Mouse (Mus musculus) MEL (cell line): ENCODE data around the gene Hdgfl2. TPM values are rescaled to one million over a fixed set of nuclear protein-coding genes. Genes with fewer than 3 reads are reported as not detected.

Experiments used
- DNase-seq: peaks from one replicate; pipeline ENCODE4 v3.0.0; 2011; ENCODE audit warnings: low read depth, low spot score
- H3K27ac ChIP-seq: 2 replicates; pipeline ENCODE4 v1.5.1; 2012; ENCODE audit warnings: low read depth, mild to moderate bottlenecking, control low read depth, low read length, moderate library complexity; ENCODE audit not compliant: control insufficient read depth
- H3K27me3 ChIP-seq, 2 experiments: fragments of 150-350 bp in 1 of 2; sonication (generic) in 1 of 2; 2 replicates each; pipeline ENCODE4 v1.6.1; 2012; ENCODE audit warnings: low read length in 2 of 2, mild to moderate bottlenecking in 2 of 2, improper control_type of control experiment in 1 of 2, moderate library complexity in 1 of 2; ENCODE audit not compliant: insufficient read depth in 2 of 2, control insufficient read depth in 1 of 2
- H3K36me3 ChIP-seq, 2 experiments: 2 replicates each; pipeline ENCODE4 v1.6.1; 2012 to 2014; ENCODE audit warnings: low read length in 2 of 2, improper control_type of control experiment in 1 of 2, inconsistent platforms in 1 of 2, mild to moderate bottlenecking in 1 of 2; ENCODE audit not compliant: insufficient read depth in 2 of 2, control insufficient read depth in 1 of 2
- H3K4me1 ChIP-seq, 2 experiments: fragments of 150-350 bp in 1 of 2; sonication (generic) in 1 of 2; 2 replicates each; pipeline ENCODE4 v1.6.1; 2012; ENCODE audit warnings: low read length in 2 of 2, improper control_type of control experiment in 1 of 2, mild to moderate bottlenecking in 1 of 2; ENCODE audit not compliant: insufficient read depth in 2 of 2, control insufficient read depth in 1 of 2
- H3K4me3 ChIP-seq, 2 experiments: fragments of 150-350 bp in 1 of 2; sonication (generic) in 1 of 2; 2 replicates each; pipeline ENCODE4 v1.5.1; 2012; ENCODE audit warnings: low read depth in 2 of 2, low read length in 2 of 2, mild to moderate bottlenecking in 2 of 2, moderate library complexity in 2 of 2, control low read depth in 1 of 2, improper control_type of control experiment in 1 of 2; ENCODE audit not compliant: control insufficient read depth in 1 of 2, insufficient read depth in 1 of 2
- H3K79me2 ChIP-seq: 2 replicates; pipeline ENCODE4 v1.6.1; 2012; ENCODE audit warnings: mild to moderate bottlenecking, low read length, moderate library complexity; ENCODE audit not compliant: control insufficient read depth, poor library complexity, insufficient read depth
- H3K9ac ChIP-seq: 2 replicates; pipeline ENCODE4 v1.6.1; 2012; ENCODE audit warnings: low read depth, mild to moderate bottlenecking, control low read depth, low read length, moderate library complexity; ENCODE audit not compliant: control insufficient read depth, poor library complexity, severe bottlenecking
- H3K9me3 ChIP-seq: fragments of 150-350 bp; sonication (generic); replicated peaks from 2 replicates; pipeline ENCODE4 v1.6.1; 2012; ENCODE audit warnings: mild to moderate bottlenecking, low read length, improper control_type of control experiment, moderate library complexity; ENCODE audit not compliant: insufficient read depth
- BHLHE40 ChIP-seq: IDR thresholded peaks from 2 replicates; pipeline ENCODE4 v1.6.1; 2012; ENCODE audit warnings: low read depth, mild to moderate bottlenecking, inconsistent platforms, low read length, improper control_type of control experiment, borderline replicate concordance
- CHD1 ChIP-seq: IDR thresholded peaks from 2 replicates; pipeline ENCODE4 v1.6.1; 2012; ENCODE audit warnings: low read depth, mild to moderate bottlenecking, inconsistent platforms, low read length, improper control_type of control experiment
- CTCF ChIP-seq, 3 experiments: IDR thresholded peaks in 2 of 3; conservative IDR thresholded peaks in 1 of 3; 2 replicates each; pipeline ENCODE4 v1.5.1; 2011 to 2012; ENCODE audit warnings: low read length in 3 of 3, low read depth in 2 of 3, mild to moderate bottlenecking in 2 of 3, improper control_type of control experiment in 1 of 3, inconsistent platforms in 1 of 3, mixed read lengths in 1 of 3, moderate library complexity in 1 of 3; ENCODE audit not compliant: control insufficient read depth in 1 of 3, insufficient read depth in 1 of 3, poor library complexity in 1 of 3, severe bottlenecking in 1 of 3
- ELF1 ChIP-seq: IDR thresholded peaks from 2 replicates; pipeline ENCODE4 v1.6.1; 2014; ENCODE audit warnings: low read depth, mild to moderate bottlenecking, inconsistent platforms, low read length, improper control_type of control experiment, moderate library complexity
- EP300 ChIP-seq, 2 experiments: IDR thresholded peaks; 2 replicates each; pipeline ENCODE4 v1.6.1; 2011; ENCODE audit warnings: improper control_type of control experiment in 2 of 2, low read length in 2 of 2, low read depth in 1 of 2, mild to moderate bottlenecking in 1 of 2
- ETS1 ChIP-seq: IDR thresholded peaks from 2 replicates; pipeline ENCODE4 v1.6.1; 2012; ENCODE audit warnings: low read depth, mild to moderate bottlenecking, inconsistent platforms, low read length, improper control_type of control experiment, moderate library complexity
- GATA1 ChIP-seq: IDR thresholded peaks from 2 replicates; pipeline ENCODE4 v1.6.1; 2011; ENCODE audit warnings: low read depth, low read length, improper control_type of control experiment
- JUND ChIP-seq: IDR thresholded peaks from 2 replicates; pipeline ENCODE4 v1.6.1; 2011; ENCODE audit warnings: low read depth, mild to moderate bottlenecking, improper control_type of control experiment, low read length
- KAT2A ChIP-seq: conservative IDR thresholded peaks from 2 replicates; pipeline ENCODE4 v1.6.1; 2012; ENCODE audit warnings: low read depth, low read length, improper control_type of control experiment, inconsistent platforms
- MAFK ChIP-seq: IDR thresholded peaks from 2 replicates; pipeline ENCODE4 v1.6.1; 2011; ENCODE audit warnings: low read depth, mild to moderate bottlenecking, low read length, improper control_type of control experiment, borderline replicate concordance
- MAX ChIP-seq: IDR thresholded peaks from 2 replicates; pipeline ENCODE4 v1.6.1; 2011; ENCODE audit warnings: low read length, improper control_type of control experiment
- MAZ ChIP-seq: IDR thresholded peaks from 2 replicates; pipeline ENCODE4 v1.6.1; 2012; ENCODE audit warnings: low read depth, mild to moderate bottlenecking, inconsistent platforms, low read length, improper control_type of control experiment
- MEF2A ChIP-seq: IDR thresholded peaks from 2 replicates; pipeline ENCODE4 v1.6.1; 2014; ENCODE audit warnings: low read depth, mild to moderate bottlenecking, inconsistent platforms, low read length, improper control_type of control experiment; ENCODE audit not compliant: poor library complexity, insufficient replicate concordance, severe bottlenecking; ENCODE audit errors: extremely low read depth
- MXI1 ChIP-seq: IDR thresholded peaks from 2 replicates; pipeline ENCODE4 v1.6.1; 2011; ENCODE audit warnings: mild to moderate bottlenecking, low read depth, low read length, improper control_type of control experiment
- NELFE ChIP-seq: IDR thresholded peaks from 2 replicates; pipeline ENCODE4 v1.6.1; 2011; ENCODE audit warnings: low read depth, low read length, improper control_type of control experiment
- NRF1 ChIP-seq: IDR thresholded peaks from 2 replicates; pipeline ENCODE4 v1.6.1; 2014; ENCODE audit warnings: low read depth, mild to moderate bottlenecking, inconsistent platforms, low read length, improper control_type of control experiment, moderate library complexity; ENCODE audit not compliant: poor library complexity, insufficient read depth, severe bottlenecking
- POLR2A ChIP-seq, 2 experiments: IDR thresholded peaks; 2 replicates each; pipeline ENCODE4 v1.6.1; 2011 to 2012; ENCODE audit warnings: low read length in 2 of 2, mild to moderate bottlenecking in 2 of 2, control low read depth in 1 of 2, improper control_type of control experiment in 1 of 2, low read depth in 1 of 2, moderate library complexity in 1 of 2; ENCODE audit not compliant: control insufficient read depth in 1 of 2, insufficient read depth in 1 of 2, poor library complexity in 1 of 2
- POLR2AphosphoS2 ChIP-seq: IDR thresholded peaks from 2 replicates; pipeline ENCODE4 v1.6.1; 2011; ENCODE audit warnings: low read length, improper control_type of control experiment
- RAD21 ChIP-seq: IDR thresholded peaks from 2 replicates; pipeline ENCODE4 v1.6.1; 2011; ENCODE audit warnings: mild to moderate bottlenecking, low read depth, low read length, improper control_type of control experiment
- RCOR1 ChIP-seq: IDR thresholded peaks from 2 replicates; pipeline ENCODE4 v1.6.1; 2012; ENCODE audit warnings: low read depth, mild to moderate bottlenecking, inconsistent platforms, low read length, improper control_type of control experiment
- SIN3A ChIP-seq: IDR thresholded peaks from 2 replicates; pipeline ENCODE4 v1.6.1; 2012; ENCODE audit warnings: low read length, improper control_type of control experiment, inconsistent platforms
- SMC3 ChIP-seq: IDR thresholded peaks from 2 replicates; pipeline ENCODE4 v1.6.1; 2011; ENCODE audit warnings: low read depth, low read length, improper control_type of control experiment
- TAL1 ChIP-seq: IDR thresholded peaks from 2 replicates; pipeline ENCODE4 v1.6.1; 2012; ENCODE audit warnings: mild to moderate bottlenecking, inconsistent platforms, low read length, moderate library complexity, mixed read lengths
- TBP ChIP-seq: IDR thresholded peaks from 2 replicates; pipeline ENCODE4 v1.8.0; 2011; ENCODE audit warnings: low read depth, low read length, improper control_type of control experiment
- TCF12 ChIP-seq: IDR thresholded peaks from 2 replicates; pipeline ENCODE4 v1.6.1; 2014; ENCODE audit warnings: low read depth, mild to moderate bottlenecking, inconsistent platforms, low read length, improper control_type of control experiment, moderate library complexity
- UBTF ChIP-seq: IDR thresholded peaks from 2 replicates; pipeline ENCODE4 v1.6.1; 2012; ENCODE audit warnings: low read depth, mild to moderate bottlenecking, inconsistent platforms, low read length, improper control_type of control experiment, moderate library complexity, borderline replicate concordance; ENCODE audit not compliant: insufficient read depth
- USF1 ChIP-seq: IDR thresholded peaks from 2 replicates; pipeline ENCODE4 v1.6.1; 2014; ENCODE audit warnings: low read depth, mild to moderate bottlenecking, inconsistent platforms, low read length, improper control_type of control experiment, moderate library complexity
- USF2 ChIP-seq, 2 experiments: IDR thresholded peaks; 2 replicates each; pipeline ENCODE4 v1.6.1; 2011 to 2012; ENCODE audit warnings: improper control_type of control experiment in 2 of 2, low read length in 2 of 2, borderline replicate concordance in 1 of 2, inconsistent platforms in 1 of 2, low read depth in 1 of 2, mild to moderate bottlenecking in 1 of 2; ENCODE audit not compliant: insufficient read depth in 1 of 2
- ZMIZ1 ChIP-seq: IDR thresholded peaks from 2 replicates; pipeline ENCODE4 v1.6.1; 2012; ENCODE audit warnings: low read depth, mild to moderate bottlenecking, inconsistent platforms, low read length, improper control_type of control experiment, moderate library complexity
- polyA plus RNA-seq, 2 experiments: library from polyadenylated mRNA; stranded (reverse) in 1 of 2; unstranded in 1 of 2; fragments of >175 nt in 1 of 2; fragments of >200 nt in 1 of 2; gene quantifications; 2 replicates each; pipeline versions ENCODE4 v1.2.1 to v1.2.4; 2012; ENCODE audit warnings: low replicate concordance in 2 of 2, low read depth in 1 of 2; ENCODE audit not compliant: insufficient read length in 2 of 2, insufficient read depth in 1 of 2, missing spikeins in 1 of 2
- total RNA-seq: library from RNA; depleted of rRNA; stranded (reverse); fragments of 300-350 nt; gene quantifications from 2 replicates; pipeline ENCODE4 v1.2.3, GENCODE M21; 2012

The Hdgfl2 gene
- total and polyA plus RNA-seq, 3 experiments = 71.9 to 132 TPM; not detected in 1

DNA sequence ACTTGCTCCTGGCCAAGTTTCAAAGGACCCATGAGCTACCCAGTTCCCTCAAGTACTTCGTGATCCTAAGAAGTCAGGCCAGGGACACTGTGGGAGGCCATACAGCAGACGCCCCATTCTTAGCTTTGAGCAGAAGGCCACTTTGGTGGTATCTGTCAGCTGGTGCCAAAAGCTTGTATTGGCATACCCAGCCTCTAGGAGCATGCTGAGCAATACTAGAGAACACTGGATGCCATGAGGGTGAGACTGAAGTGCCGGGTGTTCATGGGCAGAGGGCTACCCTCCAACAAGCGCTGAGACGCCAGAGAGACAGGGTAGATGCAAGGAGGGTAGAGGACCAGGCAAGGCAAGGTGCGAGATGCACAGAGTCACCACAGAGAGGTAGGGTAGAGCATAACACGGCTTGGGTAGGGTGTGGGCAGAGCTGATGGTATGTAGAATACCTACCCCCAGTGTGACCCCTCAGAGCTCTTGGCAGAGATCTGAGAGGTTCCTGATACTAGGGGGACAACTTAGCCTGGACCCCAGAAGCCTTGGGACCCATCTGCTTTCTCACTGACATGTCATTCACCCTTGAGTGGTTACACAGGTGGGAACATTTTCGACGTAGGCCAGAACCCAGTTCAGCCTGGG, 49.1 kb upstream of the Hdgfl2 start:
- Histone ChIP-seq H3K27ac (peak overlapping the region; percentile 73), H3K9ac (peak overlapping the region; percentile 41; the same call in 1 of the 2 replicates), H3K36me3 (peaks cover 15 to 33% of the 10 kb centered on the region in 2 experiments), H3K4me3 (no peak overlapping the region), H3K27me3 (no peaks in the 10 kb centered on the region), H3K9me3 (no peaks in the 10 kb centered on the region), H3K4me1 (peaks cover 18 to 32% of the 10 kb centered on the region in 2 experiments), H3K79me2 (peaks cover 79% of the 10 kb centered on the region)
- no peak for DNase-seq
- TF ChIP-seq ETS1 (no peak), TCF12 (no peak), ELF1 (no peak), SMC3 (no peak), POLR2AphosphoS2 (no peak), EP300 (IDR thresholded peaks at IDR 0.05; ENCODE audit: low read depth in 1 of 2, low read length in 2 of 2) (no peak), NELFE (no peak), MAZ (no peak), SIN3A (no peak), NRF1 (no peak), MAFK (no peak), UBTF (no peak), CTCF (IDR thresholded peaks at IDR 0.05 in 2 of 3, conservative IDR thresholded peaks at IDR 0.05 in 1 of 3; ENCODE audit: control insufficient read depth in 1 of 3, insufficient read depth in 1 of 3, low read depth in 2 of 3, low read length in 3 of 3, poor library complexity in 1 of 3, severe bottlenecking in 1 of 3) (no peak), POLR2A (IDR thresholded peaks at IDR 0.05; ENCODE audit: control insufficient read depth in 1 of 2, insufficient read depth in 1 of 2, low read depth in 1 of 2, low read length in 2 of 2, poor library complexity in 1 of 2) (no peak), TAL1 (no peak), MEF2A (no peak)

GRCm38 (mm10) chr17:56030919-56031318, 48.5 kb upstream of the Hdgfl2 start:
- H3K79me2 ChIP-seq = peaks cover 85% of the 10 kb centered on the region
- peak overlapping the region; percentile 74 for H3K27ac ChIP-seq
- no peaks in the 10 kb centered on the region for H3K9me3 ChIP-seq
- H3K4me1 ChIP-seq = peaks cover 18 to 32% of the 10 kb centered on the region in 2 experiments
- H3K9ac ChIP-seq = peak overlapping the region; percentile 44
- peak; percentile 85 for DNase-seq
- peaks cover 15 to 34% of the 10 kb centered on the region in 2 experiments for H3K36me3 ChIP-seq
- no peak overlapping the region for H3K4me3 ChIP-seq
- no peaks in the 10 kb centered on the region for H3K27me3 ChIP-seq
- TF ChIP-seq BHLHE40 = 0 out of 2 replicates have a peak, but pooled peaks have one; percentile 56
- no peak for TF ChIP-seq ZMIZ1
- peak; percentile 65; the same call in 1 of the 2 replicates for TF ChIP-seq USF1
- TF ChIP-seq POLR2A (IDR thresholded peaks at IDR 0.05; ENCODE audit: control insufficient read depth in 1 of 2, insufficient read depth in 1 of 2, low read depth in 1 of 2, low read length in 2 of 2, poor library complexity in 1 of 2) = no peak
- TF ChIP-seq RAD21 = no peak
- TF ChIP-seq MAX = no peak
- no peak for TF ChIP-seq SMC3
- no peak for TF ChIP-seq USF2 (IDR thresholded peaks at IDR 0.05; ENCODE audit: borderline replicate concordance in 1 of 2, insufficient read depth in 1 of 2, low read depth in 1 of 2, low read length in 2 of 2)
- peak; percentile 14; the same call in 1 of the 2 replicates for TF ChIP-seq NRF1
- peak; percentile 75 for TF ChIP-seq RCOR1
- TF ChIP-seq MAFK = peak; percentile 92
- no peak for TF ChIP-seq UBTF
- peak; percentile 76 for TF ChIP-seq MAZ
- TF ChIP-seq KAT2A = no peak; the same call in 1 of the 2 replicates
- TF ChIP-seq GATA1 = peak; percentile 64; the same call in 1 of the 2 replicates
- no peak for TF ChIP-seq POLR2AphosphoS2
- TF ChIP-seq JUND = no peak
- peak; percentile 88 for TF ChIP-seq MXI1
- peak; percentile 79 for TF ChIP-seq TBP
- TF ChIP-seq ELF1 = peak; percentile 57; the same call in 1 of the 2 replicates
- TF ChIP-seq CHD1 = no peak
- no peak for TF ChIP-seq NELFE
